Mouse (Mus musculus) ES-E14 (cell line): ENCODE measurements at regions not wholly inside any gene's neighbourhood (a gene's known extent, or its start where the extent isn't known, plus 50 kb on each side); places are given as distances from the start of the nearest gene placed in this dataset.

Source experiments
- DNase-seq: peaks from one replicate; pipeline ENCODE4 v3.0.0-alpha.2; 2013; ENCODE audit warnings: low read depth, low spot score
- H3K27ac ChIP-seq: 2 replicates; pipeline ENCODE4 v1.5.1; 2012; ENCODE audit warnings: low read depth, mild to moderate bottlenecking, low read length, moderate library complexity, mixed read lengths; ENCODE audit not compliant: poor library complexity, insufficient read depth, severe bottlenecking
- H3K36me3 ChIP-seq: 2 replicates; pipeline ENCODE4 v1.6.1; 2012; ENCODE audit warnings: mild to moderate bottlenecking, low read length, moderate library complexity, mixed read lengths; ENCODE audit not compliant: control insufficient read depth, poor library complexity, insufficient read depth, severe bottlenecking
- H3K4me1 ChIP-seq, 2 experiments: fragments of 150-350 bp in 1 of 2; sonication (generic) in 1 of 2; 2 replicates each; pipeline ENCODE4 v1.6.1; 2012; ENCODE audit warnings: low read length in 2 of 2, mild to moderate bottlenecking in 1 of 2, mixed read lengths in 1 of 2; ENCODE audit not compliant: control insufficient read depth in 2 of 2, insufficient read depth in 2 of 2, poor library complexity in 1 of 2
- H3K4me3 ChIP-seq, 2 experiments: fragments of 150-350 bp in 1 of 2; sonication (generic) in 1 of 2; 2 replicates each; pipeline ENCODE4 v1.5.1; 2012; ENCODE audit warnings: low read length in 2 of 2, low read depth in 1 of 2, mild to moderate bottlenecking in 1 of 2, mixed read lengths in 1 of 2; ENCODE audit not compliant: insufficient read depth in 1 of 2, poor library complexity in 1 of 2, severe bottlenecking in 1 of 2
- H3K9ac ChIP-seq: 2 replicates; pipeline ENCODE4 v1.6.1; 2012; ENCODE audit warnings: low read depth, mild to moderate bottlenecking, low read length, mixed read lengths; ENCODE audit not compliant: poor library complexity, insufficient read depth, severe bottlenecking
- H3K9me3 ChIP-seq: fragments of 150-350 bp; sonication (generic); 2 replicates; pipeline ENCODE4 v1.6.1; 2012; ENCODE audit warnings: low read depth, mild to moderate bottlenecking, low read length; ENCODE audit not compliant: control insufficient read depth, insufficient read depth
- CHD2 ChIP-seq: IDR thresholded peaks from 2 replicates; pipeline ENCODE4 v1.6.1; 2014; ENCODE audit warnings: mild to moderate bottlenecking, low read depth, low read length, inconsistent platforms
- HCFC1 ChIP-seq: IDR thresholded peaks from 2 replicates; pipeline ENCODE4 v1.6.1; 2012; ENCODE audit warnings: low read length, inconsistent platforms, borderline replicate concordance; ENCODE audit not compliant: insufficient read depth
- MAFK ChIP-seq: IDR thresholded peaks from 2 replicates; pipeline ENCODE4 v1.6.1; 2014; ENCODE audit warnings: mild to moderate bottlenecking, low read depth, low read length, inconsistent platforms; ENCODE audit not compliant: insufficient read depth
- ZC3H11A ChIP-seq: IDR thresholded peaks from 2 replicates; pipeline ENCODE4 v1.6.1; 2012; ENCODE audit warnings: low read depth, mild to moderate bottlenecking, inconsistent platforms, low read length, borderline replicate concordance
- ZNF384 ChIP-seq: IDR thresholded peaks from 2 replicates; pipeline ENCODE4 v1.6.1; 2012; ENCODE audit warnings: low read depth, low read length, inconsistent platforms
- in situ Hi-C, 2 experiments: fragments of 600-800 bp; cut with MboI; formaldehyde crosslinking; loops; one replicate each; pipeline ENCODE4 v1.15.1; 2025; ENCODE audit warnings: low sequenced_read_pairs in 2 of 2, inconsistent platforms in 1 of 2; ENCODE audit not compliant: unreplicated experiment in 2 of 2

- TF ChIP-seq MAFK (no peak), ZNF384 (no peak), CHD2 (no peak), HCFC1 (no peak), ZC3H11A (no peak)
- H3K27ac ChIP-seq, result no peak overlapping the region
- in situ Hi-C loops, result no loop called here
Measured at GRCm38 (mm10) chr9:30523852-30524251, 96.9 kb downstream of the Snx19 start.

DNA sequence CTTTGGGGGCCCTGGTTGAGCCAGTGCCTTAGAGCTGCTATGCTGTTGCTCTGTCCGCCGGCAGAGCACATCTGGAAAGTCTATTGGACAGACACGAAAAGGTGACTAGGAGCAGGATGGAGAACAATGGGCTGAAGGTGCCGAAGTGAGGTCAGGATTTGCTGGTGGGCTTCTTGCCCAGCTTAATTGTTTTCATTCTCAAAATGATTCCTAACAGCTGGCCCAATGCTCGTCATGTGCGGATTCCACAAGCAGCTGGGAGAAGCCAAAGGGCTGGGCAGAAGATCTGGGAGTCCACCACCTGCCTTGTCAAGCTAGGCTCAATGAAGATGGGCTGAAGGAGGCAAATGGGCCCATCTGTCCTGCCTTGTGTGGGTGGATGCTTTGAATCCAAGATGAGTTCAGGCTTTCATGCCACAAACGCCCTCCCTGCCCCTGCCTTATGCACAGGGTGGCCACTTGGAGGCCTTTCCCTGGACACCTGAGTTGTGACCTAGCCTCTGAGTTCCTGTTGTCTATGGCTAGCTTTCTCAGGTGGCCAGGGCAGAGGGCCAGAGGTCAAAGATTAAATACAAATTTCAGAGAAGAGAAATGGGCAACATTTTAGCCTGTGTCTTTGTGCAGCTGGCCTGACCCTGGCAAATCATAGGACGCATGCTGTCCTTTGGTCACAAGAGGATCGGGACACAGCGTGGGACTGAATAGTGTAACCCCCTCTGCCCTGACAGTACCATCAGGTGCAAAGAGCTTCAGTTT is 95.9 kb downstream of the Snx19 start:
- H3K9me3 ChIP-seq, result no peaks in the 10 kb centered on the region
- H3K36me3 ChIP-seq, result no peaks in the 10 kb centered on the region
- no peak overlapping the region for H3K4me3 ChIP-seq
- H3K9ac ChIP-seq, result no peak overlapping the region
- no peak for DNase-seq
- H3K27ac ChIP-seq, result no peak overlapping the region
- in situ Hi-C loops, result no loop called here
- TF ChIP-seq ZNF384 (no peak), ZC3H11A (no peak), MAFK (no peak), HCFC1 (no peak), CHD2 (no peak)
- H3K4me1 ChIP-seq, result peaks cover 4 to 7% of the 10 kb centered on the region in 2 experiments; a peak in 3 of 4 replicates

More at GRCm38 (mm10) chr9:30523852-30524251, 96.9 kb downstream of the Snx19 start:
- Histone ChIP-seq H3K4me3 (no peak overlapping the region), H3K4me1 (peaks cover 4 to 7% of the 10 kb centered on the region in 2 experiments; a peak in 3 of 4 replicates), H3K9me3 (no peaks in the 10 kb centered on the region), H3K9ac (no peak overlapping the region), H3K36me3 (no peaks in the 10 kb centered on the region)
- no peak for DNase-seq

DNA sequence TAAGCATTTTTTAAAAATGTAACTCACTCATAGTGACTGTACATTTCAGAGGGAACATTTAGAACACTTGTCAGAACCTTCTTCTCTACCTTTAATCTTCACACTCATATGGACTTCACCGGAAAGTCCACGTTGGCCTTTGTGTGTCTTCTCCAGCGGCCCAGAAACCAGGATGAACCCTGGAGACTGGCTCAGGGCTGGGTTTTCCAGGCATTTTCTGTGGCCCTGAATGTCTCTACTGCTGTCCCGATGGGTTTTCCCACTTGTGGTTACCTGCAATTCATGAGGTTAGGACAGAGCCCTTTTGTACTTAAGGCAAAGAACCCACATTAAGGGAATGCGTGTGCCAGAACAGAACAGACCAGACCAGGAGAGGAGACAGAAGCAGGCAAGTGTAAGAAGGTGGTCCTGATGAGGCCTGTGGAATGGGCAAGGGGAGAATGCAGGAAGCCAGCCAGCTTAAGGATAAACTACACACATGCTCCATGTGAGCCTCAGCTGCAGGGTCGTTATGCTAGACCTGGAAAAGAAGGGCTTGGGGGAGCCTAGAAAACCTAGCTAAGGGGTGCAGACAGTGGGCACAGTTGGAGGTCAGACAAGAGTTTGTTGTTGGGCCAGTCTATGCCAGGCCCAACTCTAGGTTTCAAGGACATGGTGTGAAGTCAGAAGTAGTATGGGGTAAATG is 94.8 kb downstream of the Snx19 start:
- in situ Hi-C loops, result no loop called here
- no peak overlapping the region for H3K27ac ChIP-seq
- no peaks in the 10 kb centered on the region for H3K9me3 ChIP-seq
- no peak for DNase-seq
- no peak overlapping the region for H3K9ac ChIP-seq
- TF ChIP-seq CHD2, result no peak
- TF ChIP-seq ZC3H11A, result no peak
- TF ChIP-seq ZNF384, result no peak
- TF ChIP-seq HCFC1, result no peak
- TF ChIP-seq MAFK, result no peak
- no peaks in the 10 kb centered on the region for H3K36me3 ChIP-seq
- H3K4me1 ChIP-seq, result peaks cover 4 to 7% of the 10 kb centered on the region in 2 experiments; a peak in 3 of 4 replicates
- H3K4me3 ChIP-seq, result no peak overlapping the region

- Histone ChIP-seq H3K36me3 (no peaks in the 10 kb centered on the region), H3K9me3 (no peaks in the 10 kb centered on the region), H3K9ac (no peak overlapping the region), H3K4me1 (peaks cover 4 to 7% of the 10 kb centered on the region in 2 experiments; a peak in 3 of 4 replicates), H3K27ac (no peak overlapping the region), H3K4me3 (no peak overlapping the region)
- TF ChIP-seq CHD2, result no peak
- TF ChIP-seq HCFC1, result no peak
- no peak for TF ChIP-seq MAFK
- no peak for TF ChIP-seq ZC3H11A
- TF ChIP-seq ZNF384, result peak; percentile 57; the same call in 1 of the 2 replicates
- DNase-seq, result no peak
- in situ Hi-C loops, result no loop called here
Measured at GRCm38 (mm10) chr9:30520853-30521439, 94.0 kb downstream of the Snx19 start.
